Mouse (Mus musculus) cerebellum, postnatal 10 days (tissue): ENCODE data around the gene Nme3.
A peak's percentile ranks its signal among the peaks of the same experiment; 100 is the strongest.

Experiments used
- DNase-seq, 2 experiments: peaks; one replicate each; pipeline ENCODE4 v3.0.0; 2021; ENCODE audit warnings: mixed read lengths in 2 of 2

Nme3 gene

GRCm38 (mm10) chr17:24896241-24896992 lies at the start of gene Nme3:
Gene Nme3, plus strand, starts transcription at chr17:24896500.
- peak; percentile 85 to 89 for DNase-seq

DNA sequence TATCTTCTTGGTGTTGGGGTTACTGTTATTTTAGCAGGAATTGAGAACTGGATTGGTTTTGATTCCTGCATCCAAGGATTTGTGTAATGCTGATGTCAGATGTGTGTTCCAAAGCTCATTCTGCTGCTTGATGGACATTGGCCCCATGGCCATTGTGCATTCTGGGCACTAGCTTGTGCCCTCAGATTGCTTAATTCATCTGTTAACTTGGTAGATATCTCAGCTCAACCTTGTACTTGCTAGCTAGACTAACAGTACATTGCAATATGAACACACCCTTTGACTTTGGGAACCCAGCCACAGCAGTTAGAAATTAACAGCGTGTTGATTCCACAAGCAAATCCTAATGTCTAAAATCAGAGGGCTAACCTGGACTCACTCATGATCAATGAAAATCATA lies 48.9 kb upstream of the Nme3 start:
- no peak for DNase-seq

DNA sequence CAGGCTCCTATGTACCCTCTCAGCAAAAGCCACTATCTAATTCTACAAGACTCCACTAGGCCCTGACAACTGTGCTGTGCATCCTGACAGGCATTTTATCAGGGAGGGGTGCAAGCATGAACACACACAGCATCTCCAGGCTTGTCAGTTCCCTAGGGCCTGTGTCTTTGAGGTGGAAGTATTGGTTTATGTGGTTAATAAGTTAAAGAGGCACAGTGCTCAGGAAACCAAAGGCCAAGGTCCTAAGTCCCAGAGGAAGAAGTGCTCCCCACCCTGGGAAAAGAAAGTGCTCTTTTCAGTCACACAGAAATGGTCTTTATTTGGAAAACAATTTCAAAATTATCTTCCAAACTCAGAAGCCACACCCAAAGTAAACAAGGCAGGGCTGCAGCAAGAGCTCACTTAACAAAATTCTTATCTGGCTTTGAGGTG lies 47.7 kb upstream of the Nme3 start:
- DNase-seq, result no peak

- no peak for DNase-seq
Measured at GRCm38 (mm10) chr17:24849733-24850064, 46.6 kb upstream of the Nme3 start.

DNA sequence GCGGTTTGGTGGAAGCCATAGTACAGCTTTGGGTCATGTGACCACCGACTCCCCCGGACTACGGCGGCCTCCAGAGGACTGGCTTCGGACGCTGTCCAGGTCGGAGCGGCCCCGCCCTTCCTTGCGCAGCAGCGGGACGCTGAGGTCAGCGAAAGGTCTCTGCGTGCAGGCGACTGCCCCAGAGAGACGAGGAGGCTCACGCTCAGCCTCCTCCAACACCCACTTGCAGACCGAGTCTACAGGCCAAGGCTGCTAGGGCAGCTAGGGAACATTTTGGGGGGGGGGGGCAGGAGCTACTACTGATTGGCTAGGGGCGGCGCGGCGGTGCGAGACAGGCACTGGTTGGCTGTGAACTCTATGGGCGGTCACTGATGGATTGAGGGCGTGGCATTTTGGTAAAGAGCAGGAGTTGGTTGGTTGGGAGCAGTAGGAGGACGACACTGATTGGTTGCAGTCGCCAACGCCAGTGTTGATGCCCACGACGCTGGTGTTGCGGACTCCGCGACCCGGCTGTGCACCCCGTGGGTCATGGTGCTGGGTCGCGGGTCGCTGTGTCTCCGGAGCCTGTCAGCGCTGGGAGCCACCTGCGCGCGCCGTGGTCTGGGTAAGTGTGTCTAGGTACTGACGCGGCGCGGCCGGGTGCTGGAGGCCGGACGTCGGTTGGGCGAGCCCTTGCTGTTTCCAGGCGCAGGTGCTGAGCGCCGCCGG lies 46.1 kb upstream of the Nme3 start, which contains the start of gene Fahd1:
Gene Fahd1, minus strand, starts transcription at position 300 of the 708 bp plus-strand sequence.
- peak; percentile 96 to 98 for DNase-seq

GRCm38 (mm10) chr17:24850773-24851127 lies 45.5 kb upstream of the Nme3 start:
- DNase-seq, result no peak

GRCm38 (mm10) chr17:24851381-24852125 lies 44.7 kb upstream of the Nme3 start:
- no peak for DNase-seq

GRCm38 (mm10) chr17:24855838-24856464 lies 40.3 kb upstream of the Nme3 start:
- no peak for DNase-seq

GRCm38 (mm10) chr17:24856589-24856988 lies 39.7 kb upstream of the Nme3 start:
- no peak for DNase-seq

DNA sequence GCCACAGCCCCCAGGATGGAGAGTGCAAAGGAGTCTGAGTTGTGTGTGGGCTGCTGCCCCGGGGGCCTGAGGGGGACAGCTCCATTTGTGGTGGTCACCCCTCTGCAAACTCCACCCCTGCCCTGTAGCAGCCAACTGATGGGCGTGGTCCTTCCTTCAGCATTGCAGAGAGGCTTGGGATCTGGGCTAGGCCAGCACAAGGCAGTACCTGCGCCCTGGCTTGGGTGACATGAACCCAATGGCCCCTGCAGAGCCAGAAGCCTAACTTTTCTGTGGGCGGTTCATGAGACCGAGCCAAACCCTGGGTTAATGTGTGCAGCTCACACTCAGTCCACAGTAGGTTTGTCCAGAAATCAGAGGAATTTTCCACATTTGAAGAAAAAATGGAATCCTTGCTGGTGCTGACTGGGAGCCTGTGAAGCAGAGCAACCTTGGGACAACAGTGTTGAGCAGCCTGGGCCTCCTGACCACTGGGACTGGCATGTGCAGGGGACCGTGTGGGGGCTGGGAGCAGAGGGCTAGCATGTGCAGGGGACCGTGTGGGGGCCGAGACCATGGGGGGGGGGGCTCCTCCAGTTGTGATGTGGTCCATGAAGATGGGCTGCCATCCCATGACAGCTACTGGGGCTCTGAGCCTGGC lies 38.3 kb upstream of the Nme3 start:
- no peak for DNase-seq

- DNase-seq, result peak; percentile 80 to 85
Measured at GRCm38 (mm10) chr17:24858967-24859366, 37.3 kb upstream of the Nme3 start.

GRCm38 (mm10) chr17:24860076-24860475 lies 36.2 kb upstream of the Nme3 start:
- DNase-seq, result no peak

- DNase-seq, result no peak
Measured at GRCm38 (mm10) chr17:24861785-24862184, 34.5 kb upstream of the Nme3 start.

DNA sequence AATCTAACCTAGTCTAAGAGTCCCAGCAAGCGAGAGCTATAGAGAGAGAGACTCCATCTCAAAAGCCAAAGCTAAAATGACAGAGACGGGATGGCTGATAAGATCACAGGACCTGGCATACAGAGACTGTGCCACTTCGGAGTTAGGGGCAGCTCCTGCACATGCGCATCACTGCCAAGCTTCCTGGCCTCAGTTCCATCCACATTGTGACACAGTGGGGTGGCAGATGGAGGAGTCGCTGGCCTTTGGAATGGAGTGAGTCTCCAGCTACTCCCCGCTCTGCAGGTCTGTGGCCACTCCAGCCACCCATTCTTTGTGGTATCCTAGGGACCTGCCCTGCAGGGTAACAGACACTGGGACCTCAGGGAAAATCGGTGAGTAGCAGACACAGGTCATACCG lies 30.5 kb upstream of the Nme3 start, which contains the start of gene Igfals:
Gene Igfals, plus strand, starts transcription at position 222 of the 400 bp plus-strand sequence.
- peak; percentile 87 to 88 for DNase-seq

DNA sequence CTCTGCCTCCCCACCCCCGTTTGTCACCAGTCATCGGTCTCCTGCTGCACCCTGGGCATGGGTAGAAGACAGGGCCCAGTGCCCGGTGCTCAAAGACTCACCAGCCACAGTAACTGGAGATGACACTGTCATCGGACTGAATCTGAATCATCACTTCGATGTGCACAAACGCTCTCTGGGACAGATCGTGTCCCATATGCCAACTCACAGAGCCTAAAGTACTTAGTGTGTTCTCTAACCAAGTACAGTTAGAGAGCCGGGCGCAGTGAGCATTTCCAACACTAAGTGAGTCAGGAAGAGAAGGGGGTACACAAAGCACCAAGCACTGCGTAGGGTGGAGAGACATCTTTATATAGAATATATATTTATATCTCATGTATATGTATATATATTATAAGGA lies 28.4 kb upstream of the Nme3 start:
- DNase-seq, result no peak

GRCm38 (mm10) chr17:24873695-24874404 lies 22.4 kb upstream of the Nme3 start:
- DNase-seq, result no peak

DNA sequence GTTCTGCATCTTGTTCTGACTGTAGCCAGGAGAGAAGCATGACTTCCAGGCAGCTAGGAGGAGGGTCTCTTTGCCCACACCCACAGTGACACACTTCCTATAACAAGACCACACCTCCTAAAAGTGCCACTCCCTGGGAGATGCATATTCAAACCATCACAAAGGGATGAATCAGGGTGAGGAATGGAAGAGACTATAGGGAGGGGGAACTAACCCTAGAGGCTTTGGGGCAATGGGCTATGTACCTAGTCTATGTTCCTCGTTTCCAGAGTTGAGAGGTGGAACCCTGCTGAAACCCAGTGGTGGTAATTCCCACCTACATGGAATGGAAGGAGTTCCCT lies 21.9 kb upstream of the Nme3 start:
- DNase-seq, result no peak

DNA sequence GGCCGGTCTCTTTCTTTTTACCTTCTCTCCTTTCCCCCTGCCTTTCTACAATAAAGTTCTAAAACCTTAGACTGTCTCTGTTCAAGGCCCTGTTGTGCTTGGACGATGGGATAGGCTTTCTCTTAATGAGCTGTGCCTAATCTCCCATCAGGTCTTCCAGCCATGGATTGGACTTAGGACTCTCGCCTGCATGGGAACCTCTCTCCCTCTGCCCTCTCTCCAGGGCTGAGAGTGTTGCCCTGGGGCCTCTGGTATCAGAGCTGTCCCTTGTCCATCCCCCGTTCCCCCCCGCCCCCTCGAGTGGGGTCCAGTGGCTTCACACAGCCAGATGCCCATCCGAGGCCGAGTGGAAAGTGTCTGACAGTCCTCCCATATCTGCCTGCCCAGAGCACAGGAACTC lies 21.3 kb upstream of the Nme3 start:
- DNase-seq, result no peak

GRCm38 (mm10) chr17:24877336-24878116 lies 18.8 kb upstream of the Nme3 start:
- DNase-seq, result no peak

- no peak for DNase-seq
Measured at GRCm38 (mm10) chr17:24878117-24878397, 18.2 kb upstream of the Nme3 start.

- no peak for DNase-seq
Measured at GRCm38 (mm10) chr17:24878531-24878930, 17.8 kb upstream of the Nme3 start.
